15 mouse cellular contexts compared by ENCODE assay signal in genomic region chr2:18947669-18948459, GRCm38 (mm10). TPM values are rescaled to one million over a fixed set of nuclear protein-coding genes. Genes with fewer than 3 reads are reported as not detected.
A peak's percentile ranks its signal among the peaks of the same experiment; 100 is the strongest.
DNase-seq lines count a peak whose midpoint lies in the region; ATAC-seq lines count a peak whose summit lies in the region.
"Had no signal": no experiment of that assay in that cellular context is flagged by ENCODE, and none has a peak within 500 bp of the region (broad histone marks: within the 10 kb centered on the region; RNA-seq: fewer than 3 reads in every experiment).

No protein-coding gene starts in this region.

- H3K9ac ChIP-seq in heart, embryonic 13.5 days: no peak overlapping the region
- H3K9ac ChIP-seq in lung, embryonic 15.5 days: no peak overlapping the region
- H3K9ac ChIP-seq: forebrain, embryonic 15.5 days; kidney, embryonic 15.5 days; liver, embryonic 14.5 days; midbrain, embryonic 12.5 days had no signal

- peak overlapping the region; percentile 42; the same call in 1 of the 2 replicates for H3K27ac ChIP-seq in heart, embryonic 13.5 days (replicated peaks)
- no peak overlapping the region for H3K27ac ChIP-seq in heart, embryonic 10.5 days
- H3K27ac ChIP-seq in lung, embryonic 15.5 days: peak overlapping the region; percentile 15; the same call in 1 of the 2 replicates
- H3K27ac ChIP-seq: forebrain, embryonic 15.5 days; kidney, embryonic 15.5 days; liver, embryonic 14.5 days; midbrain, embryonic 12.5 days had no signal

- H3K4me3 ChIP-seq in heart, embryonic 13.5 days: no peak overlapping the region
- H3K4me3 ChIP-seq in heart, embryonic 10.5 days: no peak overlapping the region
- no peak overlapping the region for H3K4me3 ChIP-seq in lung, embryonic 15.5 days
- H3K4me3 ChIP-seq: forebrain, embryonic 15.5 days; kidney, embryonic 15.5 days; midbrain, embryonic 12.5 days had no signal

- peaks cover 46% of the 10 kb centered on the region for H3K4me1 ChIP-seq in heart, embryonic 13.5 days
- H3K4me1 ChIP-seq in heart, embryonic 10.5 days: peaks cover 22% of the 10 kb centered on the region
- H3K4me1 ChIP-seq in lung, embryonic 15.5 days: peaks cover 37% of the 10 kb centered on the region
- H3K4me1 ChIP-seq: midbrain, embryonic 12.5 days had no signal

- H3K27me3 ChIP-seq in heart, embryonic 13.5 days (replicated peaks): no peaks in the 10 kb centered on the region
- no peaks in the 10 kb centered on the region for H3K27me3 ChIP-seq in heart, embryonic 10.5 days (ENCODE audit: insufficient read depth, poor library complexity, severe bottlenecking)
- no peaks in the 10 kb centered on the region for H3K27me3 ChIP-seq in lung, embryonic 15.5 days
- H3K27me3 ChIP-seq: forebrain, embryonic 15.5 days; kidney, embryonic 15.5 days; midbrain, embryonic 12.5 days had no signal

- H3K4me2 ChIP-seq in heart, embryonic 13.5 days: 0 out of 2 replicates have a peak overlapping the region, but pooled peaks have one; percentile 3
- no peak overlapping the region for H3K4me2 ChIP-seq in lung, embryonic 15.5 days
- H3K4me2 ChIP-seq: forebrain, embryonic 15.5 days; kidney, embryonic 15.5 days; midbrain, embryonic 12.5 days had no signal

- ATAC-seq in heart, embryonic 13.5 days (ENCODE audit: extremely low read depth, insufficient number of reproducible peaks, low FRiP score, low TSS enrichment): no peak
- ATAC-seq in lung, embryonic 15.5 days (ENCODE audit: borderline replicate concordance, extremely low read depth, low FRiP score, low TSS enrichment): peak; percentile 62; the same call in 1 of the 2 replicates
- ATAC-seq: forebrain, embryonic 15.5 days; hindbrain, embryonic 16.5 days had no signal

- 36% methylated on average over 7 of the region's 7 CpGs for WGBS in heart, embryonic 13.5 days
- WGBS in heart, embryonic 10.5 days: 46% methylated on average over 7 of the region's 7 CpGs
- WGBS in lung, embryonic 15.5 days: 46% methylated on average over 7 of the region's 7 CpGs

- no peak for DNase-seq in heart, embryonic 10.5 days (ENCODE audit: low spot score)
- DNase-seq in lung, adult 18-20 months: no peak
- peak; percentile 16 for DNase-seq in adipocyte (ENCODE audit: low spot score)
- peak; percentile 34 to 37 for DNase-seq in cerebellum, postnatal 36 days
- no peak for DNase-seq in retina, postnatal 1 day
- DNase-seq in left cerebral cortex, adult 9 months (ENCODE audit: low spot score in 2 of 2): no peak
- DNase-seq: layer of hippocampus, postnatal 36 days; right cerebral cortex, postnatal 14 days had no signal

- no peaks in the 10 kb centered on the region for H3K36me3 ChIP-seq in heart, embryonic 13.5 days
- H3K36me3 ChIP-seq in heart, embryonic 10.5 days: no peaks in the 10 kb centered on the region
- H3K36me3 ChIP-seq in lung, embryonic 15.5 days: no peaks in the 10 kb centered on the region
- H3K36me3 ChIP-seq: forebrain, embryonic 15.5 days; kidney, embryonic 15.5 days; midbrain, embryonic 12.5 days had no signal

- no peaks in the 10 kb centered on the region for H3K9me3 ChIP-seq in heart, embryonic 13.5 days
- H3K9me3 ChIP-seq in heart, embryonic 10.5 days: no peaks in the 10 kb centered on the region
- no peaks in the 10 kb centered on the region for H3K9me3 ChIP-seq in lung, embryonic 15.5 days
- H3K9me3 ChIP-seq: forebrain, embryonic 15.5 days; kidney, embryonic 15.5 days; midbrain, embryonic 12.5 days had no signal

RNA-seq across cellular contexts. Expression of gene Pip4k2a, which starts 50.1 kb away (rescaled TPM):
- 5.8 and 6.6 TPM in 2 replicates for polyA plus RNA-seq in heart, embryonic 13.5 days (2015; fragmentation: Nextera tagmentation; extraction: Ambion mirVana)
- 7.4 and 12.0 TPM in 2 replicates for polyA plus RNA-seq in heart, embryonic 10.5 days (2016; fragmentation: Nextera tagmentation; extraction: Ambion mirVana)
- 8.1 and 9.0 TPM in 2 replicates for polyA plus RNA-seq in lung, embryonic 15.5 days (2015; fragmentation: Nextera tagmentation; extraction: Ambion mirVana)

RNA-seq across cellular contexts. Expression of gene 4930426L09Rik, which starts 50.3 kb away (rescaled TPM):
- 0.29 TPM in 2 replicates for polyA plus RNA-seq in heart, embryonic 13.5 days (2015; fragmentation: Nextera tagmentation; extraction: Ambion mirVana)
- 0.18 and 0.38 TPM in 2 replicates for polyA plus RNA-seq in heart, embryonic 10.5 days (2016; fragmentation: Nextera tagmentation; extraction: Ambion mirVana)
- polyA plus RNA-seq in lung, embryonic 15.5 days (2015; fragmentation: Nextera tagmentation; extraction: Ambion mirVana): 0.14 and 0.26 TPM in 2 replicates

Comparison
In these comparisons a context has a peak if more than half of its experiments do, and no peak if none do; other contexts are left out.
1. DNase-seq: peak in adipocyte (single experiment) and cerebellum, postnatal 36 days (2 of 2); none in heart, embryonic 10.5 days (single experiment), lung, adult 18-20 months (0 of 2), retina, postnatal 1 day (single experiment) and left cerebral cortex, adult 9 months (0 of 2).